Mouse (Mus musculus) lung, embryonic 16.5 days (tissue): ENCODE data around the gene Atad5. TPM values are rescaled to one million over a fixed set of nuclear protein-coding genes. Genes with fewer than 3 reads are reported as not detected.

Experiments used
- ATAC-seq: fragments of 200-750 bp; cut with Nextera tagmentation; 2 replicates; pipeline ENCODE4 v1.8.0; 2017; ENCODE audit warnings: low read depth, mild to moderate bottlenecking, moderate library complexity
- H3K27ac ChIP-seq: fragments of 300-500 bp; sonication (generic); 2 replicates; pipeline ENCODE4 v1.5.1; 2014; ENCODE audit warnings: mild to moderate bottlenecking, control low read depth, low read length
- H3K27me3 ChIP-seq: fragments of 300-500 bp; sonication (generic); 2 replicates; pipeline ENCODE4 v1.6.1; 2014; ENCODE audit warnings: low read depth, low read length, mixed read lengths; ENCODE audit not compliant: control insufficient read depth, insufficient read depth
- H3K36me3 ChIP-seq: fragments of 300-500 bp; sonication (generic); 2 replicates; pipeline ENCODE4 v1.6.1; 2014; ENCODE audit warnings: low read length; ENCODE audit not compliant: control insufficient read depth, insufficient read depth
- H3K4me1 ChIP-seq: fragments of 300-500 bp; sonication (generic); replicated peaks from 2 replicates; pipeline ENCODE4 v1.6.1; 2014; ENCODE audit warnings: low read length, mixed read lengths; ENCODE audit not compliant: control insufficient read depth, insufficient read depth
- H3K4me2 ChIP-seq: fragments of 300-500 bp; sonication (generic); 2 replicates; pipeline ENCODE4 v1.6.1; 2014; ENCODE audit warnings: low read depth, low read length, control low read depth
- H3K4me3 ChIP-seq: fragments of 300-500 bp; sonication (generic); 2 replicates; pipeline ENCODE4 v1.5.1; 2014; ENCODE audit warnings: mild to moderate bottlenecking, low read length, control low read depth
- H3K9ac ChIP-seq: fragments of 300-500 bp; sonication (generic); 2 replicates; pipeline ENCODE4 v1.6.1; 2014; ENCODE audit warnings: low read length, control low read depth
- H3K9me3 ChIP-seq: fragments of 300-500 bp; sonication (generic); 2 replicates; pipeline ENCODE4 v1.6.1; 2016; ENCODE audit warnings: low read length; ENCODE audit not compliant: control insufficient read depth
- WGBS: fragments of 180-500 bp; shearing (Covaris S2); extraction: QIAGEN DNeasy Blood & Tissue Kit; methylation state at CpG from one replicate; pipeline ENCODE4 v1.1.7; 2014; 5-methylcytosine and 5-hydroxymethylcytosine counted together
- polyA plus RNA-seq: library from polyadenylated mRNA; unstranded; fragments of >200 nt; fragmentation: Nextera tagmentation; extraction: Ambion mirVana; gene quantifications from 2 replicates; pipeline ENCODE4 v1.2.1, GENCODE M21; 2015

Atad5 gene
- polyA plus RNA-seq, 1 experiment from 2014 or later = 11.5 TPM

GRCm38 (mm10) chr11:80079751-80080150 lies 9.4 kb upstream of the Atad5 start:
- 54% methylated on average over 6 of the region's 6 CpGs for WGBS
- no peaks in the 10 kb centered on the region for H3K27me3 ChIP-seq
- H3K4me3 ChIP-seq = peak overlapping the region; percentile 99
- peaks cover 12% of the 10 kb centered on the region for H3K4me1 ChIP-seq
- ATAC-seq = no peak
- H3K9ac ChIP-seq = peak overlapping the region; percentile 99
- no peaks in the 10 kb centered on the region for H3K36me3 ChIP-seq
- peak overlapping the region; percentile 58 for H3K4me2 ChIP-seq
- H3K9me3 ChIP-seq = no peaks in the 10 kb centered on the region
- no peak overlapping the region for H3K27ac ChIP-seq

DNA sequence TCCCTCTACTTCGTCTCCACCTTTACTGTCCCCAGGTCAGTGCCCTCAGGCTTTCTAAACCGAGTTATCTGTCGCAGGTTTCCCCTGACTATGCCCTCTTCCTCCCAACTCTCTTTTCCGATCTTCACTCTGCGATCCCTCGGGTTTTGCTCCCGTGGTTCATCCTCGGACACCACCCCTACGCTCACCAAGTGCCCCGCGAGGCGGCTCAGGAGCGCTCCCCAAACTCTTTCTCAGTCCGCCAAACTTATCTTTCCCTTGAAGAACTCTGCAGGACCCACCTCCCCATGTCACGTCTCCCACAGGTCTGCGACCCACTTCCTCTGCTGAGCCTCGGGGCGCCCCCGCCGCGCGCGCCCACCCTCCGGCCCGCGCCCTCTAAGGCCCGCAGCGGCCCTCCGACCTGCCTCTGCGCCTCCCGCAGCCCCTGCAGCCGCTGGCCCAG lies 8.8 kb upstream of the Atad5 start:
- Histone ChIP-seq H3K36me3 (no peaks in the 10 kb centered on the region), H3K9me3 (no peaks in the 10 kb centered on the region), H3K27ac (peak overlapping the region; percentile 98), H3K9ac (peak overlapping the region; percentile 99), H3K4me3 (peak overlapping the region; percentile 99), H3K27me3 (no peaks in the 10 kb centered on the region), H3K4me2 (peak overlapping the region; percentile 58), H3K4me1 (peaks cover 12% of the 10 kb centered on the region)
- ATAC-seq = peak; percentile 52
- WGBS = under 1% methylated on average over 32 of the region's 32 CpGs

DNA sequence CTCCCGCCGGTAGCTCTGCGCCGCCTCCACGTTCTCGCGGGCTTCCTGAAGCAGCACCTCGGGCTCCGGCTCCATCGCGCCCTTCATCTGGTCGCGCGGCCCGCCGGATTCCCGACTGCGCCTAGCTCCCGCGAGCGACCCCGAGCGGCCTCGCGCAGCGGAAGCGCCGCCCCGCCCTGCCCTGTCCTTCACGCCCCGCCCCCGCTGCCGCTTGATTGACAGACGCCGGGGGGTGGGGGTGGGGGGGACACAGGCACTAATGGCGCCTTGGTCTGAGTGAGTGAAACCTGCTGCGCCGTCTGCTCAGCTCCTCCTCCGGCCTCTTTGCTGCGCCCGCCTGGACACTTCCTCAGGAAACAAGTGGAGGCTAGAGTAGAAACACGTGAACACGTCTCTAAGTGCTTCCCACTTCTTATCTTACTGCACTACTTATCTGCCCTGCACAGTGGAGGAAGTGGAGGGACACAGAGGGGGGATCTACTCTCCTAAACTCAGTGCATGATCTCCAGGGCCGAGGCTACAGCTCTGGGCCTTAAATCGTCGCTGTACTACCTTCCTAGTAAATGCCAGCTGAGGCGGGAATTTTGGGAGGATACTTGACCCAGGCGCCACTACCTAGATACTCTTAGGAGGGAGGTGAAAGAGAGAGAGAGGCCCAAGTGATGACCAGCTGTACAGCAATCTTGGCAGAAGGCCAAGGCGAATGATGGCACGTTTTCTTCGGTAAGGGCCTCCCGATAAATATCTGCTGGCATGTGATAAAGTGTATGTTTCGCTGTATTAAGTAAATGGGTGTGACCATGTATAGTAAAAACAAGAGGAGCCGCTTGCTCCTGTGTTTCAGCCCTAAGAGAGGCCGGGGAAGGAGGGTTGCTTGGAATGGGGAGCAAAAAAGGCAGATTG lies 8.1 kb upstream of the Atad5 start, which contains the start of gene Crlf3:
TSS of gene Crlf3 (minus strand) at position 166 of the 903 bp plus-strand sequence.
- peak within 1 kb of the TSS; percentile 58 for H3K4me2 ChIP-seq
- H3K9ac ChIP-seq = peak within 1 kb of the TSS; percentile 99
- peak; percentile 97 for ATAC-seq
- peak within 1 kb of the TSS; percentile 99 for H3K4me3 ChIP-seq
- 1% methylated on average over 54 of the region's 55 CpGs for WGBS
- no peaks in the 10 kb centered on the region for H3K27me3 ChIP-seq
- peaks cover 12% of the 10 kb centered on the region for H3K4me1 ChIP-seq
- H3K9me3 ChIP-seq = no peaks in the 10 kb centered on the region
- H3K36me3 ChIP-seq = no peaks in the 10 kb centered on the region
- peak within 1 kb of the TSS; percentile 98 for H3K27ac ChIP-seq

GRCm38 (mm10) chr11:80081786-80082319 lies 7.3 kb upstream of the Atad5 start:
- peaks cover 12% of the 10 kb centered on the region for H3K4me1 ChIP-seq
- H3K27me3 ChIP-seq = no peaks in the 10 kb centered on the region
- WGBS = 70% methylated on average over 7 of the region's 7 CpGs
- ATAC-seq = no peak
- H3K9ac ChIP-seq = peak overlapping the region; percentile 99
- peak overlapping the region; percentile 98 for H3K27ac ChIP-seq
- H3K36me3 ChIP-seq = no peaks in the 10 kb centered on the region
- H3K9me3 ChIP-seq = no peaks in the 10 kb centered on the region
- peak overlapping the region; percentile 99; the same call in 1 of the 2 replicates for H3K4me3 ChIP-seq
- peak overlapping the region; percentile 58 for H3K4me2 ChIP-seq

- Histone ChIP-seq H3K27me3 (no peaks in the 10 kb centered on the region), H3K4me1 (peaks cover 15% of the 10 kb centered on the region), H3K4me2 (no peak overlapping the region), H3K36me3 (no peaks in the 10 kb centered on the region), H3K9ac (no peak overlapping the region), H3K4me3 (no peak overlapping the region), H3K9me3 (no peaks in the 10 kb centered on the region), H3K27ac (no peak overlapping the region)
- WGBS = 64% methylated on average over 6 of the region's 6 CpGs
- ATAC-seq = no peak
These were observed 3.7 kb upstream of the Atad5 start for GRCm38 (mm10) chr11:80085356-80086055.

- Histone ChIP-seq H3K4me2 (no peak overlapping the region), H3K9me3 (no peaks in the 10 kb centered on the region), H3K4me3 (no peak overlapping the region), H3K27me3 (no peaks in the 10 kb centered on the region), H3K27ac (no peak overlapping the region), H3K9ac (no peak overlapping the region), H3K4me1 (peaks cover 10% of the 10 kb centered on the region), H3K36me3 (no peaks in the 10 kb centered on the region)
- peak; percentile 62; the same call in 1 of the 2 replicates for ATAC-seq
- 9% methylated on average over 5 of the region's 5 CpGs for WGBS
These were observed 2.4 kb upstream of the Atad5 start for GRCm38 (mm10) chr11:80086844-80087243.

DNA sequence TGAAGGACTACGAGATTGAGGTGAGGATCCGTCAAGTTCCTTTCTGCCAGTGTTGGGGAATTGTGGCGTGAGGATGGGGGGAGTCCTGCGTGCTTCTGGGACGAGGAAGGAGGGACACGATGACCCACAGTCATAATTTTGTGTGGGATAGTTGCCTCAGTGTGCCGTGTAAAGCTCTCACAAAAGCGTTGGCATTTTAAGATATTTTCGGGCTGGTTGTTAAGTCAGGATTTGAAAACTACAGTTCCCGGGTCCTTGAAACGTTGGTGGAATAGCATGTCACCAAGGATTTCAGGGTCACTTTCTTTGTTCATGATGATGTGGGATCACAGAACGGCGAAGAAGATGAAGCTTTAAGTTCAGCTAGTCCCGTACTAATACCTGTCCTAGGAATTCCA lies 616 bp downstream of the Atad5 start:
- 0% methylated on average over 14 of the region's 14 CpGs for WGBS
- Histone ChIP-seq H3K9ac (peak overlapping the region; percentile 98), H3K27me3 (no peaks in the 10 kb centered on the region), H3K4me1 (peaks cover 9% of the 10 kb centered on the region; the same call in 1 of the 2 replicates), H3K4me3 (peak overlapping the region; percentile 95), H3K9me3 (no peaks in the 10 kb centered on the region), H3K36me3 (peaks cover 2% of the 10 kb centered on the region; the same call in 1 of the 2 replicates), H3K4me2 (peak overlapping the region; percentile 81), H3K27ac (peak overlapping the region; percentile 42; the same call in 1 of the 2 replicates)
- ATAC-seq = no peak

DNA sequence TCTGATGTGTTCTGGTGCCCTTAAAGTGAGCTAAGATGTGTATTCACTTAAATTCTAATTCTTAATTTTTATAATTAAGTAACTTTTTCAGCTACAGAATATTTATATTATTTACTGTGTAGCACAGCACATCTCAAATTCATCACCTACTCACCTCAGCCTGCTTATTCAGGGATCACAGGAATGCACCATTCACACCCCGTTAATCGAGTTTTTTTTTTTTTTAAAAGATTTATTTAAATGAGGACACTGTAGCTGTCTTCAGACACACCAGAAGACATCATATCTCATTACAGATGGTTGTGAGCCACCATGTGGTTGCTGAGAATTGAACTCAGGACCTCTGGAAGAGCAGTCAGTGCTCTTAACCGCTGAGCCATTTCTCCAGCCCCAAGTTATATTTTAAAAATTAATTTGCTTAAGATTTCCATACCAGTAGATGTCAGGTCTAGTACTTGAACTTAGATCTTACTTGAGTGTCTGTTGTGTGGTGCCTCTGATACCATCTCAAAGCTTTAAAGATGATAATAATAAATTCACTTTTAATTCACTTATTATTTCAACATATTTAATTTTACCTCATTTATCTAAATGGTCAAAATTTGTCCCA lies 1.5 kb downstream of the Atad5 start:
- peak overlapping the region; percentile 95 for H3K4me3 ChIP-seq
- peak overlapping the region; percentile 35 for H3K9ac ChIP-seq
- ATAC-seq = no peak
- H3K27ac ChIP-seq = no peak overlapping the region
- H3K36me3 ChIP-seq = peaks cover 8% of the 10 kb centered on the region; the same call in 1 of the 2 replicates
- 46% methylated on average over 3 of the region's 3 CpGs for WGBS
- peak overlapping the region; percentile 81 for H3K4me2 ChIP-seq
- peaks cover 9% of the 10 kb centered on the region; the same call in 1 of the 2 replicates for H3K4me1 ChIP-seq
- no peaks in the 10 kb centered on the region for H3K9me3 ChIP-seq
- H3K27me3 ChIP-seq = no peaks in the 10 kb centered on the region
